Mouse (Mus musculus): ENCODE data around the gene Kat2a. TPM values are rescaled to one million over a fixed set of nuclear protein-coding genes. Genes with fewer than 3 reads are reported as not detected.
"Not testable (repeated sequence)": the region's sequence is repeated elsewhere in the genome, so short reads cannot be mapped to it uniquely, and the experiment has no call there.

Gene Kat2a
- polyA plus RNA-seq, 1 experiment from 2014 or later, result 55.3 TPM

DNA sequence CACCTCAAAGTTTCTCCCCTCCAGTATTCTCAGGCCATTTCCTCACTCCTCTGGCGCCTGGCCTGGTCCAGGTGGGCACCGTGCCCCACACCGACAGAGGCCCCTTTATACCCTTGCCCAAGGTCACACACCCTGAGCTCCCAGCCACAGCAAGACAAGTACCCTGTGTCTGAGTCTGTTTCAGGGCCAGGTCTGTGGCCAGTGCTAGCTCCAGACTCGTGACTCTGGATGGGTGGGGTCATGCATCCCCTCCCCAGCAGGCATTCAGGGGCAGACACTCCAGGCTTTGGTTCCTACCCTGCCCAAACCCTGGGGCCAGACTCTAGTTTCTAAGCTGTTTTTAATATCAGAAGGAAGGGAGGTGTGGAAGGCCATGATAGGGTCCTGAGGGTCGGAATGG lies 30.4 kb downstream of the Kat2a start:
- no peak for TF ChIP-seq CTCF (IDR thresholded peaks at IDR 0.05)
- ChIA-PET CTCF (no interaction called here), POLR2A (interaction anchor here (1.0 kb wide), 1 partner anchor 99 kb away, joined by 3 read pairs; no protein-coding TSS in a partner anchor)
- no peak for DNase-seq (ENCODE audit: low read depth, low spot score)
- H3K27me3 ChIP-seq, result peaks cover 9% of the 10 kb centered on the region
- ATAC-seq, result no peak
- in situ Hi-C loops (cut with MboI; ENCODE audit: low pct_unique_long_range_greater_than_20kb), result no loop called here

DNA sequence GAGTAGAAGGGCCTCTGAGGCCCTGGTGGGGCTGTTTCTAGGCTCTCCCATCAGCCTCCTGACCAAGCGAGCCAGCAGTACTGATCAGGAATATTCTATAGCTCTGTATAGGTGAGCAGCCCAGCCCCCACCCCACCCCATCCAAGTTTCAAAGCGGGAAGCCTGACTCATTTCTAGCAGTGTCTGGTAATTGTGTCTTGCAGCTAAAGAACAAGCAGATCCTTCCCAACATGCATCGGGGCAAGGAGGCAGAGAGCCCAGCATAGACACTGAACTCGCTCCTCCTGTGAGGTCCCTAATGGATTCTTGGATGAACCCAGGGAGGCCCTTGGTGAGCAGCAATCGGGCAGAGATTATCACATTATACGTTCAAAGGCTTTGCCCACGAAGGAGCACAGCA lies 34.5 kb downstream of the Kat2a start:
- H3K27me3 ChIP-seq, result peaks cover 15% of the 10 kb centered on the region
- in situ Hi-C loops (cut with MboI; ENCODE audit: low pct_unique_long_range_greater_than_20kb), result no loop called here
- TF ChIP-seq CTCF (IDR thresholded peaks at IDR 0.05), result no peak
- ChIA-PET POLR2A (no interaction called here), CTCF (no interaction called here)
- no peak for DNase-seq (ENCODE audit: low read depth, low spot score)
- no peak for ATAC-seq

DNA sequence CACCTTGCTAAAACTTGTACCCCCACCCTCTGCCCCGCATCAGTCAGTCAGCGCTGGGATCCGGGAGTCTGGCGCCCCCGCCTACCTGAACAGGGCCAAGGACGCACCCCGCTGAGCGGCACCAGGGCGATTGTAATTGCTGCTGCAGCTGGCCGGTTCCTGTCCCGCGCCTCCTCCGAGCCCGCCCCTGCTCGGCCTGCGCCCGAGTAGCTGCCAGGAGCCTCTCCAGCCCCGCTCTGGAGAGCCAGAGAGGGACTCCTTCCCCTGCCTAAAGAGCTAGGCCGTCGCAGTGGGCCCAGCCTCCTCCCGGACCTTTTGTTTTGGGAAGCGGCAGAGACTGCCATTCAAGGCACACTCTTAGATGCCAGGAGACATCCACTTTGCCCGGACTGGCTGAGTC lies 39.1 kb downstream of the Kat2a start:
- ChIA-PET POLR2A (no interaction called here), CTCF (no interaction called here)
- DNase-seq (ENCODE audit: low read depth, low spot score) (no peak), ATAC-seq (no peak)
- in situ Hi-C loops (cut with MboI; ENCODE audit: low pct_unique_long_range_greater_than_20kb), result no loop called here
- H3K27me3 ChIP-seq, result peaks cover 12% of the 10 kb centered on the region
- TF ChIP-seq CTCF (IDR thresholded peaks at IDR 0.05), result no peak

DNA sequence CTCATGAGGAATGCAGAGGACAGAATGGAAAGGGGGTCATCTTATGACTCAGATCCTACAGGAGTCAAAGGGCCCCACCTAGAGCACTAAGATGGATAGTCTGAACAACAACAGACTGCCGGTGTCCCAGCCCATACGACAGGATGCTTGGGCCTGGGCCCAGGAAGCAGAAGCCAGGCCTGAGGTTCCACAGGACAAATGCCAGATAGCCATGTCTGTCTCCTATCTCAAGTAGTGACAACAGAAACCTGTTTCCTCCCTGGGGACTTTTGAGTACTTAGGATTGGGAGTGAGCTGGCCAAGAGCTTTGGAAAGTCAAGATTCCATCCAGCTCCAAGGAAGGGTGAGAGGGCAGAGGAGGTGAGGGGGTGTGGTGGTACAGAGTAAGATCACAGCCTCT lies 40.3 kb downstream of the Kat2a start:
- ATAC-seq, result no peak
- no peak for DNase-seq (ENCODE audit: low read depth, low spot score)
- H3K27me3 ChIP-seq, result peaks cover 12% of the 10 kb centered on the region
- TF ChIP-seq CTCF (IDR thresholded peaks at IDR 0.05), result no peak
- in situ Hi-C loops (cut with MboI; ENCODE audit: low pct_unique_long_range_greater_than_20kb), result no loop called here
- ChIA-PET CTCF (no interaction called here), POLR2A (no interaction called here)

DNA sequence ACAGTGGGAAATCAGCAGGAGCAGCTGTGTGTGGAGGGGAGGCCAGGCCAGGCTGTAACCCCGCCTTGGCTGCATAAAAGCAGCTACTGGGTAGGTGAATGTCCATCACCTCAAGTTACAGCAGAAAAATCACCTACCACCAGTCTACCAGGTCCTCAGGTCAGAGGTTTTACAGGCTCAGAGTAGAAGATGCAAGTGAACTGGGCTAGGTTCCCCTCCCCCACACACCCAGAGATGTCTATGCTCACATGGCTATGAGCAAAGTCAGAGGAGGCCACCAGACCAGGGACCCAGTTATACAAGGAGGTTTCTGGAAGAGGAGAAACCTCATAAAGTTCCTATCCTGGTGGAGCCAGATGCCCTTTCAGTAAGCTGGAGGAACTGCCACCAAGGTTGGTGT lies 41.2 kb downstream of the Kat2a start:
- CTCF ChIA-PET, result no interaction called here
- H3K27me3 ChIP-seq, result peaks cover 12% of the 10 kb centered on the region
- no peak for TF ChIP-seq CTCF (IDR thresholded peaks at IDR 0.05)
- POLR2A ChIA-PET, result no interaction called here
- DNase-seq (ENCODE audit: low read depth, low spot score) (no peak), ATAC-seq (no peak)
- in situ Hi-C loops (cut with MboI; ENCODE audit: low pct_unique_long_range_greater_than_20kb), result no loop called here

DNA sequence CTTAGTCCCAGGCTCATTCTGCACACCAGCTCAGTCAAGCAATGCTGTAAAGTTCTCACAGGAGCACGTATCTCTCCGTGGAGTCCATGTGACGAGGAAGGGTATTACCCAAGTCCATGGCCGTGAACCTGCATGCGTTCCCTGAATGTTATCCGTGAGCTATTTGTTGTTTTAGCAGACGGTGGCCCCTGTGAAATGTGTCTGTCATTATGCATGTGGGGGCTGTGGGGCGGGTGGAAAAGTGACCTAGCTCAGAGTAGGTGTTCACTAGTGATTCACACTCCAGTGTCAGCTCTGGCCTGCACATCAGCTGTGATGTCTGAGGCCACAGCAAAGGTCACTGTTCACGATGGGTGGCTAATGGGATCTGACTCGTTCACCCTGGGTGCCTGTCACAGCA lies 52.5 kb downstream of the Kat2a start:
- no peak for DNase-seq (ENCODE audit: low read depth, low spot score)
- POLR2A ChIA-PET, result interaction anchor here (1.0 to 2.0 kb wide), 2 partner anchors 16 to 19 kb away, joined by 3 to 6 read pairs; no protein-coding TSS in a partner anchor
- no peak for ATAC-seq
- TF ChIP-seq CTCF (IDR thresholded peaks at IDR 0.05), result no peak
- in situ Hi-C loops (cut with MboI; ENCODE audit: low pct_unique_long_range_greater_than_20kb), result no loop called here
- CTCF ChIA-PET, result interaction anchor here (1.3 to 1.8 kb wide), 3 partner anchors 14 to 36 kb away, joined by 5 to 6 read pairs (median 5); no protein-coding TSS in a partner anchor
- H3K27me3 ChIP-seq, result no peaks in the 10 kb centered on the region

DNA sequence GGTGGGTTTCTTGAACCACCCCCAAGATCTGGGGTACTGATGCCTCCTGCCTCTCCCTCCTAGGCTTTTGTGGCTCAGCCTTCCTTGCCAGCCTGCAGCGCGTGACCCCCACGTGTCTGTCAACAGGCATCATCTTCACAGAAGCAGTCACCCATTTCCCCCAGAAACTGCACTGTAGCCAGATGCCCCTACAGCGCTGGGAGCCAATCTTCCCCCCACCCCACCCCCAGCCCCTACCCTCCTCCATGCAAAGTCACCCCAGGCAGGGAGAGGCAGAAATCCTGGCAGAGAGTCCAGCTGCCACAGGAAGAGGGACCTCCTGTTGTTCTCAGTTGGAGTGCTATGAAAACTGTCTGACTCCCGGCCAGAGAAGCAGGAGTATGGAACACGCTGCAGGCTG lies 55.8 kb downstream of the Kat2a start:
- ChIA-PET POLR2A (no interaction called here), CTCF (no interaction called here)
- H3K27me3 ChIP-seq, result no peaks in the 10 kb centered on the region
- in situ Hi-C loops (cut with MboI; ENCODE audit: low pct_unique_long_range_greater_than_20kb), result no loop called here
- no peak for TF ChIP-seq CTCF (IDR thresholded peaks at IDR 0.05)
- DNase-seq (ENCODE audit: low read depth, low spot score) (no peak), ATAC-seq (no peak)

DNA sequence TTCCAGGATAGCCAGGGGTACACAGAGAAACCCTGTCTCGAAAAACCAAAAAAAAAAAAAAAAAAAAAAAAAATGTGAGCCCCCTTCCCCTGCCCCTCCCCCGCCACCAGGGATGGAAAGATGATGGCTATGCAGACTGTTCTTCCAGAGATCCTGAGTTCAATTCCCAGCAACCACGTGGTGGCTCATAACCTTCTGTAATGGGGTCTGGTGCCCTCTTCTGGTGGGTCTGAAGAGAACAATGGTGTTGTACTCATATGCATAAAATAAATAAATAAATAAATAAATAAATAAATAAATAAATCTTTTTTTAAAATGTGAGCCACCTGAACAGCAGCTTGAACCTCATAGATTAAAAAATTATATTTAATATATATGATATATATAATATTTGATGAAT lies 56.7 kb downstream of the Kat2a start:
- ATAC-seq; H3K27me3 ChIP-seq; in situ Hi-C loops (cut with MboI; ENCODE audit: low pct_unique_long_range_greater_than_20kb); DNase-seq (ENCODE audit: low read depth, low spot score); POLR2A ChIA-PET; CTCF ChIA-PET: not testable (repeated sequence)

Other genes with a start within 250 kb of the Kat2a start
- gene Klhl11, start 239.7 kb downstream of the Kat2a start, polyA plus RNA-seq (2021), result 10.9 TPM
- gene Acly, start 184.5 kb downstream of the Kat2a start, polyA plus RNA-seq (2021), result 162 TPM
- 2.2 TPM for gene Ttc25, start 166.9 kb downstream of the Kat2a start, polyA plus RNA-seq (2021)
- 17.9 TPM for gene Cnp, start 137.6 kb downstream of the Kat2a start, polyA plus RNA-seq (2021)
- gene Nkiras2, start 93.2 kb downstream of the Kat2a start, polyA plus RNA-seq (2021), result 36.5 TPM
- 268 TPM for gene Dnajc7, start 92.3 kb downstream of the Kat2a start, polyA plus RNA-seq (2021)
- gene Zfp385c, start 20.0 kb downstream of the Kat2a start, polyA plus RNA-seq (2021), result not detected
- 1.5 TPM for gene Dhx58, start 8.2 kb downstream of the Kat2a start, polyA plus RNA-seq (2021)
- 0.49 TPM for gene Hspb9, start 1.4 kb upstream of the Kat2a start, polyA plus RNA-seq (2021)
- gene Rab5c, start 25.8 kb upstream of the Kat2a start, polyA plus RNA-seq (2021), result 194 TPM
- 0.01 TPM for gene Kcnh4, start 47.5 kb upstream of the Kat2a start, polyA plus RNA-seq (2021)
- gene Hcrt, start 50.5 kb upstream of the Kat2a start, polyA plus RNA-seq (2021), result not detected
- 24.7 TPM for gene Ghdc, start 58.5 kb upstream of the Kat2a start, polyA plus RNA-seq (2021)
- gene Stat5b, start 138.3 kb upstream of the Kat2a start, polyA plus RNA-seq (2021), result 26.8 TPM
- gene Stat5a, start 146.9 kb upstream of the Kat2a start, polyA plus RNA-seq (2021), result 14.4 TPM
- gene Stat3, start 227.1 kb upstream of the Kat2a start, polyA plus RNA-seq (2021), result 152 TPM

Measured in Patski (cell line).